In the genomic region with DNA sequence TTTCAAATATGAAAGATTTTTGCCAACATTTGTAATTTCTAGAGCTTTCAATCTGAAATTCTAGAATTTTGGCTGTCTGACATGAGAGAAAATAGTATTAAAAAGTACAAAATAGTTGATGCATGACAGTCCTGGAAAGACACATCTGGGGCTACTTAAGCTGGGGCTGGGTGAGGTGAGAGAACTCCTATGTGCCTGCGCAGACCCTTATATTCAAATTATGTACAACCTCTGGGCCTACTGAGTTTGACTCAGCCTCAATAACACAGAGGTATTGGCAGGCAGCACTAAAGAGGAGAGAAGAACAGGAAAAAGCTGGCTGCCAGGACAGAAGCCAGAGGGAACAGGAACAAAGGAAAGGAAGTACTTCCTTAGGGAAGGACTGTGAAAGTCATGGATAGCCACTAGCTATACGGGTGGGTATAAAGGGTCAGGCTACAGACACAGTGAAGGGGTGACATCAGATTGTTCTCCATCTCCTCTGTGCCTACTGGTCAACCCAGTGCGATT, we compare ENCODE assay signal across 20 mouse cellular contexts.
A peak's percentile ranks its signal among the peaks of the same experiment; 100 is the strongest.
DNase-seq lines count a peak whose midpoint lies in the region; ATAC-seq and TF ChIP-seq lines count a peak whose summit lies in the region.
"Had no signal": no experiment of that assay in that cellular context is flagged by ENCODE, and none has a peak within 500 bp of the region (broad histone marks: within the 10 kb centered on the region; RNA-seq: fewer than 3 reads in every experiment).

No protein-coding gene starts in this region.

- no peak overlapping the region for H3K4me2 ChIP-seq in hindbrain, embryonic 14.5 days (replicated peaks)
- H3K4me2 ChIP-seq in hindbrain, postnatal 0 days (ENCODE audit: low read depth, low read length): no peak overlapping the region
- H3K4me2 ChIP-seq in lung, embryonic 16.5 days (ENCODE audit: low read depth, low read length): no peak overlapping the region
- H3K4me2 ChIP-seq: embryonic facial prominence, embryonic 12.5 days; forebrain, embryonic 12.5 days; heart, embryonic 11.5 days; heart, embryonic 15.5 days had no signal

- DNase-seq in hindbrain, embryonic 14.5 days (ENCODE audit: low spot score): no peak
- DNase-seq in hindbrain, postnatal 0 days (ENCODE audit: low spot score): no peak
- DNase-seq in lung, adult 2 months: no peak
- peak; percentile 54 for DNase-seq in lung, postnatal 10 days
- DNase-seq in spleen, postnatal 4 days (ENCODE audit: low spot score in 2 of 2): no peak
- no peak for DNase-seq in kidney, postnatal 10 days
- DNase-seq: adrenal gland, postnatal 10 days; cerebellum, adult 11 months; cerebellum, adult 8-10 months; cerebellum, postnatal 14 days; embryo, embryonic 11 days; gastrocnemius, postnatal 10 days; heart, adult 18-20 months; heart, postnatal 14 days had no signal

- 90% methylated on average over 3 of the region's 3 CpGs for WGBS in hindbrain, embryonic 14.5 days
- 89% methylated on average over 3 of the region's 3 CpGs for WGBS in hindbrain, postnatal 0 days
- 66% methylated on average over 3 of the region's 3 CpGs for WGBS in lung, embryonic 16.5 days
- 72% methylated on average over 3 of the region's 3 CpGs for WGBS in lung, adult 2 months

- no peak overlapping the region for H3K4me3 ChIP-seq in hindbrain, embryonic 14.5 days (replicated peaks; ENCODE audit: low read length)
- H3K4me3 ChIP-seq in hindbrain, postnatal 0 days (ENCODE audit: low read length): no peak overlapping the region
- H3K4me3 ChIP-seq in lung, embryonic 16.5 days (ENCODE audit: low read length): no peak overlapping the region
- no peak overlapping the region for H3K4me3 ChIP-seq in lung, adult 2 months (replicated peaks; ENCODE audit: extremely low read depth, low read depth, low read length)
- H3K4me3 ChIP-seq: embryonic facial prominence, embryonic 12.5 days; forebrain, embryonic 12.5 days; heart, embryonic 15.5 days had no signal

- no peaks in the 10 kb centered on the region for H3K27me3 ChIP-seq in hindbrain, embryonic 14.5 days (ENCODE audit: control insufficient read depth, insufficient read depth, low read length)
- H3K27me3 ChIP-seq in hindbrain, postnatal 0 days (ENCODE audit: insufficient read depth, low read length): no peaks in the 10 kb centered on the region
- H3K27me3 ChIP-seq in lung, embryonic 16.5 days (ENCODE audit: control insufficient read depth, insufficient read depth, low read depth, low read length): no peaks in the 10 kb centered on the region
- H3K27me3 ChIP-seq: embryonic facial prominence, embryonic 12.5 days; forebrain, embryonic 12.5 days; heart, embryonic 15.5 days had no signal

- H3K27ac ChIP-seq in hindbrain, embryonic 14.5 days: no peak overlapping the region
- no peak overlapping the region for H3K27ac ChIP-seq in hindbrain, postnatal 0 days
- no peak overlapping the region for H3K27ac ChIP-seq in lung, embryonic 16.5 days (ENCODE audit: low read length)
- H3K27ac ChIP-seq: embryonic facial prominence, embryonic 12.5 days; forebrain, embryonic 12.5 days; heart, embryonic 15.5 days had no signal

- TF ChIP-seq POLR2A in lung, adult 2 months (IDR thresholded peaks at IDR 0.05; ENCODE audit: borderline replicate concordance, extremely low read depth, low read depth, low read length): no peak

- no peak for TF ChIP-seq CTCF in hindbrain, postnatal 0 days (IDR thresholded peaks at IDR 0.05; ENCODE audit: low read depth)
- no peak for TF ChIP-seq CTCF in lung, adult 2 months (IDR thresholded peaks at IDR 0.05; ENCODE audit: insufficient read depth, low read length)

- no peaks in the 10 kb centered on the region for H3K9me3 ChIP-seq in hindbrain, embryonic 14.5 days (ENCODE audit: control insufficient read depth, low read length)
- no peaks in the 10 kb centered on the region for H3K9me3 ChIP-seq in hindbrain, postnatal 0 days (ENCODE audit: low read length)
- H3K9me3 ChIP-seq in lung, embryonic 16.5 days (ENCODE audit: control insufficient read depth, low read length): no peaks in the 10 kb centered on the region
- H3K9me3 ChIP-seq: embryonic facial prominence, embryonic 12.5 days; forebrain, embryonic 12.5 days; heart, embryonic 15.5 days had no signal

- no peaks in the 10 kb centered on the region; the same call in 1 of the 2 replicates for H3K4me1 ChIP-seq in hindbrain, embryonic 14.5 days (replicated peaks; ENCODE audit: control insufficient read depth, insufficient read depth, low read length)
- no peaks in the 10 kb centered on the region for H3K4me1 ChIP-seq in hindbrain, postnatal 0 days (ENCODE audit: insufficient read depth, low read length)
- H3K4me1 ChIP-seq in lung, embryonic 16.5 days (replicated peaks; ENCODE audit: control insufficient read depth, insufficient read depth, low read length): peaks cover 12% of the 10 kb centered on the region
- H3K4me1 ChIP-seq in lung, adult 2 months (ENCODE audit: control insufficient read depth, insufficient read depth, low read length): no peaks in the 10 kb centered on the region
- H3K4me1 ChIP-seq: embryonic facial prominence, embryonic 12.5 days; forebrain, embryonic 12.5 days; heart, embryonic 15.5 days had no signal

- ATAC-seq in hindbrain, embryonic 14.5 days (ENCODE audit: low FRiP score): peak; percentile 39; the same call in 1 of the 2 replicates
- no peak for ATAC-seq in hindbrain, postnatal 0 days
- ATAC-seq in lung, embryonic 16.5 days (ENCODE audit: low read depth): peak; percentile 29; the same call in 1 of the 2 replicates
- ATAC-seq: forebrain, embryonic 16.5 days had no signal

- H3K36me3 ChIP-seq in hindbrain, embryonic 14.5 days (replicated peaks; ENCODE audit: control insufficient read depth, insufficient read depth): no peaks in the 10 kb centered on the region
- H3K36me3 ChIP-seq in hindbrain, postnatal 0 days (ENCODE audit: insufficient read depth, low read length): no peaks in the 10 kb centered on the region
- H3K36me3 ChIP-seq in lung, embryonic 16.5 days (ENCODE audit: control insufficient read depth, insufficient read depth, low read length): no peaks in the 10 kb centered on the region
- H3K36me3 ChIP-seq: embryonic facial prominence, embryonic 12.5 days; forebrain, embryonic 12.5 days; heart, embryonic 15.5 days had no signal

- H3K9ac ChIP-seq in hindbrain, embryonic 14.5 days: no peak overlapping the region
- H3K9ac ChIP-seq in hindbrain, postnatal 0 days (replicated peaks; ENCODE audit: low read length): no peak overlapping the region
- no peak overlapping the region for H3K9ac ChIP-seq in lung, embryonic 16.5 days (ENCODE audit: low read length)
- H3K9ac ChIP-seq: embryonic facial prominence, embryonic 12.5 days; forebrain, embryonic 12.5 days; heart, embryonic 15.5 days had no signal
